13 mouse cellular contexts compared by ENCODE assay signal in the genomic region with DNA sequence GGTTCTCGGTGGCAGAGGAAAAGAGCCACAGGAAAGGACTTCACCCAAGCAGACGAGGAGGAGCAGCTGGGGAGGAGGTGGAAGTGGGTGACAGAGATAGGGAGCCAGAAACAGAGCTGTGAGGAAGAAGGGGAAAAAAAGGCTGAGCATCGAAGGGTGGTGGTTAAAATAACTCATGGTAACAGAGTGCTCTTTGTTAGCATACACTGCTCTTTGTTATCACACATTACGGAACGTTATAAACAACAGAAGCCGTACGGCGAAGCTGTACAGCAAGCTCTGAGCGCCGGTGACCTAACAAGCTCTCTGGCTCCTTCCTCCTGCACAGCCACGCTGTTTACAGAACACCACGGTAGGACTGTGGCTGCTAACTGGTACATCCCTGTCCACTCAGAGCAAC.
DNase-seq lines count a peak whose midpoint lies in the region; ATAC-seq and TF ChIP-seq lines count a peak whose summit lies in the region.
"Had no signal": no experiment of that assay in that cellular context is flagged by ENCODE, and none has a peak within 500 bp of the region (broad histone marks: within the 10 kb centered on the region; RNA-seq: fewer than 3 reads in every experiment).

No protein-coding gene starts in this region.

- 0 out of 2 replicates have a peak overlapping the region, but pooled peaks have one; percentile 24 for H3K27ac ChIP-seq in olfactory bulb, adult 2 months (ENCODE audit: insufficient read depth, low read depth, low read length)
- no peak overlapping the region for H3K27ac ChIP-seq in kidney, embryonic 16.5 days (ENCODE audit: low read length)
- H3K27ac ChIP-seq: midbrain, embryonic 10.5 days had no signal

- TF ChIP-seq POLR2A in brain, embryonic 14.5 days (IDR thresholded peaks at IDR 0.05; ENCODE audit: borderline replicate concordance, extremely low read depth, insufficient read depth, insufficient read length, poor library complexity, severe bottlenecking): no peak
- TF ChIP-seq POLR2A in olfactory bulb, adult 2 months (IDR thresholded peaks at IDR 0.05; ENCODE audit: insufficient read depth, low read depth, low read length): no peak

- H3K4me1 ChIP-seq in olfactory bulb, adult 2 months (ENCODE audit: control insufficient read depth, insufficient read depth, low read length): peaks cover 5% of the 10 kb centered on the region
- H3K4me1 ChIP-seq in kidney, embryonic 16.5 days (ENCODE audit: insufficient read depth, low read length): no peaks in the 10 kb centered on the region; the same call in 1 of the 2 replicates

- H3K9ac ChIP-seq in kidney, embryonic 16.5 days (replicated peaks; ENCODE audit: low read length): no peak overlapping the region

- no peak for ATAC-seq in kidney, embryonic 16.5 days (ENCODE audit: low FRiP score, low TSS enrichment)

- no peaks in the 10 kb centered on the region for H3K27me3 ChIP-seq in kidney, embryonic 16.5 days (ENCODE audit: insufficient read depth, low read length)

- H3K4me2 ChIP-seq in kidney, embryonic 16.5 days (replicated peaks; ENCODE audit: low read depth, low read length): no peak overlapping the region

- H3K4me3 ChIP-seq in olfactory bulb, adult 2 months (ENCODE audit: insufficient read depth, low read depth, low read length): no peak overlapping the region
- H3K4me3 ChIP-seq in kidney, embryonic 16.5 days (ENCODE audit: low read length): no peak overlapping the region
- H3K4me3 ChIP-seq: midbrain, embryonic 10.5 days had no signal

- no peaks in the 10 kb centered on the region for H3K36me3 ChIP-seq in kidney, embryonic 16.5 days (ENCODE audit: insufficient read depth, low read length)
- H3K36me3 ChIP-seq: midbrain, embryonic 10.5 days had no signal

- 42% methylated on average over 12 of the region's 12 CpGs for WGBS in olfactory bulb, adult 2 months
- WGBS in kidney, embryonic 16.5 days: 71% methylated on average over 12 of the region's 12 CpGs

- DNase-seq in brain, embryonic 14.5 days (ENCODE audit: low read depth): peak; percentile 22
- peak; percentile 26 to 38 for DNase-seq in frontal cortex, postnatal 10 days (ENCODE audit: low spot score in 2 of 2)
- peak; percentile 23 to 39 for DNase-seq in layer of hippocampus, postnatal 25 days (ENCODE audit: extremely low spot score in 1 of 2, low spot score in 1 of 2)
- no peak for DNase-seq in adrenal gland, postnatal 14 days
- DNase-seq in thymus, postnatal 10 days (ENCODE audit: low spot score in 2 of 2): no peak
- DNase-seq: adrenal gland, postnatal 10 days; cerebellum, adult 18-20 months; heart, postnatal 4 days; kidney, adult 18-20 months; lung, adult 2 months had no signal

- no peak for TF ChIP-seq CTCF in brain, embryonic 14.5 days (IDR thresholded peaks at IDR 0.05; ENCODE audit: borderline replicate concordance, extremely low read depth, insufficient read depth, insufficient read length)
- no peak for TF ChIP-seq CTCF in olfactory bulb, adult 2 months (IDR thresholded peaks at IDR 0.05; ENCODE audit: insufficient read depth, low read depth, low read length)

- no peaks in the 10 kb centered on the region for H3K9me3 ChIP-seq in kidney, embryonic 16.5 days (ENCODE audit: low read length)
- H3K9me3 ChIP-seq: midbrain, embryonic 10.5 days had no signal

Comparison
In these comparisons a context has a peak if more than half of its experiments do, and no peak if none do; other contexts are left out.
1. DNase-seq: peak in brain, embryonic 14.5 days (single experiment), frontal cortex, postnatal 10 days (2 of 2) and layer of hippocampus, postnatal 25 days (2 of 2); none in adrenal gland, postnatal 14 days (single experiment) and thymus, postnatal 10 days (0 of 2).